Mouse (Mus musculus) gonadal fat pad, adult 2 months (tissue): Measurements from ENCODE around the gene Nin. TPM values are rescaled to one million over a fixed set of nuclear protein-coding genes. Genes with fewer than 3 reads are reported as not detected.

Source experiments
- polyA plus RNA-seq: library from polyadenylated mRNA; depleted of rRNA; stranded (reverse); fragments of >200 nt; gene quantifications from 2 replicates; pipeline ENCODE4 v1.2.3, GENCODE M21; 2012; rRNA removed

Gene Nin
- polyA plus RNA-seq, 1 experiment: 7.3 TPM

Other genes starting within 250 kb of the Nin start
- gene Atl1, start 221.1 kb downstream of the Nin start, polyA plus RNA-seq: 1.2 and 1.6 TPM in 2 replicates
- gene Map4k5, start 220.5 kb downstream of the Nin start, polyA plus RNA-seq: 6.3 and 9.4 TPM in 2 replicates
- gene Sav1, start 126.7 kb downstream of the Nin start, polyA plus RNA-seq: 19.7 and 24.4 TPM in 2 replicates
- 0.04 TPM in 1 of 2 replicates, not detected in the other for gene Abhd12b, start 40.4 kb upstream of the Nin start, polyA plus RNA-seq
- gene Pygl, start 117.8 kb upstream of the Nin start, polyA plus RNA-seq: 77.7 and 107 TPM in 2 replicates
- 3.7 and 5.4 TPM in 2 replicates for gene Trim9, start 233.9 kb upstream of the Nin start, polyA plus RNA-seq